Mouse (Mus musculus) embryo, embryonic 10 days (tissue): ENCODE measurements around the gene Pvrig.
"Not testable (repeated sequence)": the region's sequence is repeated elsewhere in the genome, so short reads cannot be mapped to it uniquely, and the experiment has no call there.

ENCODE experiments used
- DNase-seq: peaks from one replicate; pipeline ENCODE4 v3.0.0-alpha.2; 2015; ENCODE audit warnings: low spot score

Gene Pvrig

DNA sequence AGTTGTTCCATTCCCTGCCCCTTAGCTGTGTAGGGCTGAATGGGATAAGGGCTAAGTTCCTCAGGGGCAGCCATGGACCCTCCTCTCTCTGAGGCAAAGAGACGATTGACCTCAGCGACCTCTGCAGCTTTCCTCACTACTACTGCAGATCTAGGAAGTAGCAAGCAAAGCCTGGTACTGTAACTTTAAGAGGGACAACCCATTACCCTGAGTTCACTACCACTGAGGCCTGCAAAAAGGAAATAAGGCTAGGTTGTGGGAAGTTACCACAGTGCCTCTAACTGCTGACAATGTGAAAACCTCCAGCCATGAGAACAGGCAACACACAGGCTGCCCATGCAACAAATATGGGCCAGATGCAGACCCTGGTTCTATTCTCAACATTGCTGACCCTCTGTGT is at the start of gene Pvrig:
Pvrig (plus strand) TSS at position 301 of the 400 bp plus-strand sequence.
- no peak for DNase-seq

DNA sequence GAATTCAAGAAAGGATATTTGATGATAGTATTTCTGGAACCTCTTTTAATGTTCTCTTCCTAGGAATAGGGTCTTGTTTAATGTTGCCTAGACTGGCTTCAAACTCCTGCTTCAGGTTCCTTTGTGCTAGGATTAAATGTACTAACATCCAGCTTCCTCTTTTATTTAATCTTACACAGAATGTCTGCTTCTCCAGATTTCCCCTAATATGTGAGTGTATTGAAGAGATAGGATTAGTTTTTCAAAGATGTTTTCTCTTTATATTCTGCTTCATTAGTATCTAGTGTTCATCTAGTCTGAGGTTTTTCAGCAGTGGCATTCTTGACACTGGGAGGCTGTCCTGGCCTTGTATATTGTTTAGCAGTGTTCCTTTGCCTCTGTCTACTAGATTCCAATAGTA is 47.6 kb upstream of the Pvrig start:
- DNase-seq: no peak

DNA sequence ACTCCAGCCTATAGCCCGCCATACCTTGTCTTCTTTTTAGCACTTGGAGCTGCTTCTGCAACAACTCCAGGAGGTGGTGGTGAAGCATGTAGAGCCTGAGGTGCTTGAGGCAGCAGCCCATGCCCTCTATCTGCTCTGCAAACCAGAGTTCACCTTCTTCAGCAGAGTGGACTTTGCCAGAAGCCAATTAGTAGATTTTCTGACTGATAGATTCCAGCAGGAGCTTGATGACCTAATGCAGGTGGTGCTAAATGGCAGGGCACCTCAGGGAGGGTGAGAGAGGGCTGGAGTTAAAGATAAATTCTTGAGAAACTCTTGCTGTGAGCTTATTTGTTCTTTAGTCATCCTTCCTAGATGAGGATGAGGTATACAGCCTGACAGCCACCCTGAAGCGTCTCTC is 42.1 kb upstream of the Pvrig start:
- DNase-seq: no peak

DNA sequence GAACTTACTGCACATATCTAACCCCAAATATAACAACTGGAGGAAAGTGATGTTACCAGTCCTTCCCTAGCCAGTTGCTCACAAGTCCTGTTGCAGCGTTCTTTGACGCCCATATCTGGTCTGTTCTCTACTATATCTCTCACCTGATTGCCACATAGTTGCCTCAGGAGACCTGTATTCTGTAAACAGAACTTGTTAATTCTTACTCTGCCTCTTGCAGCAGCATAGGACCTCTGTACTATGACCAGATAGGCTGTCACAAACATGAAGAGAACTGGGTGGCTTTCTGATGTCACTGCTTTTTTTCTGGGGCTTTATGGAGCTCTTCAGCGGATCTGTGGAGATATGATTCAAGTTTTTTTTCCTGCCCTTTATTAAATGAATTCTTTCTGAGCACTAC is 29.0 kb upstream of the Pvrig start:
- DNase-seq: no peak

DNA sequence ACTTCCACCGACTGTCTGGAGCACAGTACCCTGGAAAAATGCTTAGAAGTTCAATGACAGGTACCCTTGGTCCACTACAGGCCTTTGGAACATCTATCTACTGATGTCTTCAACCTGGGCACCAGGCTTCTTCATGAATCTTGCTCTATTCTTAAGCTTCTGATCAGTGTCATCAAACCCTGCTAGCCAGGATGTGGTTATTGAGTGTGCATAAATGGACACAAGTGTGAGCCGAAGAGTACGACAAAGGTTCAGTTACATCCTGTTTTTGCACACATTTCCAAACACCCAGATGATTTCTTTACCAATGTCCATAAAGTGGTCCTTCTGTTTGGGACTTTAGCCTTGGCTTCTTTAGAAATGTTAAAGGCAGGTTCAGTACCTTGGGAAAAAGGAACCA is 1.5 kb downstream of the Pvrig start:
- no peak for DNase-seq

DNA sequence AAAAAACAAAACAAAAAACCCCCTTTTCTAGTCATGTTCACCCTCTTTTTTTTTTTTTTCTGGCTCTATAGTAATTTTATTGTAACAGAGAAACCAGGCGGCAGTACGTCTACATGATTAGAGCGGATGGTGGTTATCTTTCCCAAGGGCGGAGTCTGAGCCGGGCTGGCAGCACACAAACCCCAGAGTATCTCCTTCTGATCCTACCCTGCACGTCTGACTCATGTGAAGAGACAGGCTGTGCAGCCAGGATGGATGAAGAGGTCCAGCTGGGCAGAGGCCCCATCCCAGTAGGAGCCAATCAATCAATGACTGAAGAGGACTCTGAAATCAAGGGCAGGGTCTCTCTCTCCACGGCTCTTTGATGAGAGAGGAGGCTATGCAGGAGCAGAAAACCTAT is 21.4 kb downstream of the Pvrig start:
- not testable (repeated sequence) for DNase-seq

DNA sequence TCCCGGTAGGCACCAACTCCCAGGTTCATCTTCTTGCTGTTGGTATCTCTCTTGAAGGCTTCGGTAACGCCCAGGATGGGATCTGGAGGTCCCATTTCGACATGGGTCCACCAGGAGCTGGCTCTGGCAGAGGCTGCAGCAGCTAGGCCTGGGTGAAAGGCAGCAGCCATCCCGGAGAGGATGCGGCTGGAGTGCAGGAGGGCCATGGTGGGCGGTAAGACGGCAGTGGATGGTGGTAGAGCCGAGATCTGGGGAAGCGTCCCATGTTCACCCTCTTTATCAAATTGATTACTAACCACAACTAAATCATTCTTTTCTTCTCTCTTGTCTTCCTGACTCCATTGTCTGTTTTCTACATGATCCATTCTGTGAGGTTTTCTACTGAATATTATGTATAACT is 23.6 kb downstream of the Pvrig start:
- DNase-seq: not testable (repeated sequence)
